Mouse (Mus musculus) NIH3T3 (cell line): Measurements from ENCODE around the gene Fmo2.

Experiments
- DNase-seq: peaks from one replicate; pipeline ENCODE4 v3.0.0-alpha.2; 2012; ENCODE audit warnings: low read depth

Gene Fmo2

GRCm38 (mm10) chr1:162897838-162898811 is at the start of gene Fmo2:
TSS of gene Fmo2 (minus strand) at chr1:162898726.
- DNase-seq, result no peak

- no peak for DNase-seq
Measured at GRCm38 (mm10) chr1:162947934-162948333, 49.4 kb upstream of the Fmo2 start.

GRCm38 (mm10) chr1:162946837-162947558 is 48.5 kb upstream of the Fmo2 start:
- no peak for DNase-seq

GRCm38 (mm10) chr1:162943700-162944099 is 45.2 kb upstream of the Fmo2 start:
- DNase-seq, result peak; percentile 63

GRCm38 (mm10) chr1:162938696-162939351 is 40.3 kb upstream of the Fmo2 start:
- DNase-seq, result peak; percentile 34

GRCm38 (mm10) chr1:162937970-162938695 is 39.6 kb upstream of the Fmo2 start:
- no peak for DNase-seq

GRCm38 (mm10) chr1:162937415-162937814 is 38.9 kb upstream of the Fmo2 start, which contains the start of gene Fmo6:
TSS of gene Fmo6 (minus strand) at chr1:162937515.
- DNase-seq, result no peak

GRCm38 (mm10) chr1:162934374-162935012 is 36.0 kb upstream of the Fmo2 start:
- DNase-seq, result no peak

GRCm38 (mm10) chr1:162932386-162932785 is 33.9 kb upstream of the Fmo2 start:
- DNase-seq, result no peak

- no peak for DNase-seq
Measured at GRCm38 (mm10) chr1:162931880-162932279, 33.4 kb upstream of the Fmo2 start.

GRCm38 (mm10) chr1:162931310-162931875 is 32.9 kb upstream of the Fmo2 start:
- no peak for DNase-seq

GRCm38 (mm10) chr1:162930631-162931030 is 32.1 kb upstream of the Fmo2 start:
- DNase-seq, result no peak

GRCm38 (mm10) chr1:162929146-162929545 is 30.6 kb upstream of the Fmo2 start:
- DNase-seq, result no peak

- no peak for DNase-seq
Measured at GRCm38 (mm10) chr1:162925121-162925520, 26.6 kb upstream of the Fmo2 start.

GRCm38 (mm10) chr1:162916661-162917060 is 18.1 kb upstream of the Fmo2 start:
- DNase-seq, result no peak

GRCm38 (mm10) chr1:162914932-162915556 is 16.5 kb upstream of the Fmo2 start:
- DNase-seq, result no peak

- DNase-seq, result no peak
Measured at GRCm38 (mm10) chr1:162912085-162912484, 13.6 kb upstream of the Fmo2 start.

GRCm38 (mm10) chr1:162901879-162902278 is 3.4 kb upstream of the Fmo2 start:
- DNase-seq, result no peak

- DNase-seq, result peak; percentile 85
Measured at GRCm38 (mm10) chr1:162895900-162896299, 2.6 kb downstream of the Fmo2 start.

GRCm38 (mm10) chr1:162893014-162893413 is 5.5 kb downstream of the Fmo2 start:
- DNase-seq, result no peak
